Mouse (Mus musculus): ENCODE measurements around the gene Riok1.

The Riok1 gene

DNA sequence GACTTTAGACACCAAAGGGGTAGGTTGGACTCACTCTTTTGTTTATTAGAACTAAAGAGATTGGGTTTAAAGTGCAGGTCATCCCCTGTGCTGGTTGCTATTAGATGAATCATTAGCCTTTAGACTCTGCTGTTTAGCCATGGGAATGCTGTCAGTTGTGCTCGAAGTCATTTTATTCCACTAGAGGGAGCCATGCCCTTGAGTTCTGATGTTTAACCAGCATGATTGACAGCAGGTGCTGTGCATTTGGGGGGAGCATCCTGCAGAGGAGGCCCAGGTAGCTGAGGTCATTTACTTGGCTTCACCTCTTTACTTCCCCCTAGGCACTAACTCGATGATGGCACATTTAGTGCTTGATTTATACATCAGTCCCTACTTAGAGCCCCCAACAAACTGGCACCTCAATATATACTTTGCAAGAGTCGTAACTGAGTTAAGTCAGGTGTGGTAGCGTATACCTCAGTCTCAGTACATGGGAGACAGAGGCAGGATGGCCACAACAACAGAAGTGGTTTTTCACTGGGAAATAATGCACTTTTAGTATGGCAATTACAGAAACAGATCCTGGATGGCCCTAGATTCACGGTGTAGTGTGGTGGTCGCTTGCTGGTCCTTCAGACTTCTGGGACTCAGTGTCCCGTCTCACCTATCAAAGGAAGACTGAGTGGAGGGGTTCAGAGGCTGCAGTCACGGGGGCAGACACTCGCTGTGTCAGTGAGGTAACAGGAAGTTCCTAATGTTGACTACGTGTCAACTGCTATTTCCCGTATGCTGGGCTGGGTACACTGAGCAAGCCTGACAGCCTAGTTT, 28.3 kb downstream of the Riok1 start:
- peak; percentile 34 to 58 for DNase-seq

- no peak for DNase-seq
Observed at GRCm38 (mm10) chr13:38070945-38071344, 34.1 kb downstream of the Riok1 start.

DNA sequence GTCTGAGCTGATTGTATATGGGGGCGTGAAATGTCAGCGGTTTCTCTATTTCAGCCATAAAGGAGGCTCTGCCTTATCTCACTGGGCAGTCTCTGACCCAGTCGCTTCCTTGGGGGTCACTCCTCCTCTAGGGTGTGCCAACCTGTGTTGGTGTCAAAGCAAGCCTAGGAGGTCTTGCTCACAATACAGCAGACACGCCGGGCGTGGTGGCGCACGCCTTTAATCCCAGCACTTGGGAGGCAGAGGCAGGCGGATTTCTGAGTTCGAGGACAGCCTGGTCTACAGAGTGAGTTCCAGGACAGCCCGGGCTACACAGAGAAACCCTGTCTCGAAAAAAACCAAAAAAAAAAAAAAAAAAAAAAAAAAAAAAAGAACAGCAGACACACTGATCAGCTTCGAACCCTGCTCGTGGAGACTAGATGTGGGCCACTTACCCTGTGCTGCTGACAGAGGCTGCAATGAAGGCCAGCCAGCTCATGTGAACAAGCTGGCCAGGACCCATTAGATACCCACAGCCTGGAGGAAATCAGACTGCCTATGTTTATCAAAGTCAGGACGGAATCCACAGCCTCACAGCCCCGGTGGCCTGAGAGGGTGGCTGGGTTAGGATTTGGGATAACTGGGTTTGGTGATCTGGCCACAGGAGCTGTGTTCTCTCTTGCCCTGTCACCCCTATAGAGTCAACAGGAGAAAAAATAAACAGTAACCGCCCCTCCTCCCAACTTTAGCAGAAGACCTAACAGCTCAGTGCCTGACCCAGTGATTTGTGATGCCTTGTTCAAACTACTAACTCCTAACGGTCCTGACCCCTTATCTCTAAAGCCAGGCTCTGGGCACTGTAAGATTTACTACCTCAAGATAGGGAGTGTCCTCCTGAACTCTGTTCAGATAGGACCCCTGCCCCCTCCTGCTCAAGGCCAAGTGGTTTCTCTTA, 36.8 kb downstream of the Riok1 start:
- DNase-seq, result no peak

DNA sequence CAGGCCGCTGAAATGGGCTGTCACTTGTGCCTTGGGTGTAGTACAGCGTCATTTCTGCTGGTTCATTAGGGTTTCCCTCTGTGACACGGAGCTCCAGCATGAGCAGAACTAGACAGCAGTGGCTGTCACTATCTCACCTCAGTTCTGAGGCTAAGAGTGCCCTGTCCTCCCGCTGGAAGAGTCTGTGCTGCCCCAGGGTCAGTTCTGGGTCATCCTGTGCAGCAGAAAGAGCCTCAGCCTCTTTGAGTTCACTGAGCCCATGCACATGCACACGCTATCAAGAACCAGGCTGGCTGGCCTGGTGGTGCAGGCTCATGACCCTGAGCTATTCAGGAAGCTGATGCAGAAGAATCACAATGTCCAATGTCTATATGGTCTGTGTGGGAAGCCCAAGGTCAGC, 37.6 kb downstream of the Riok1 start:
- DNase-seq, result no peak

DNA sequence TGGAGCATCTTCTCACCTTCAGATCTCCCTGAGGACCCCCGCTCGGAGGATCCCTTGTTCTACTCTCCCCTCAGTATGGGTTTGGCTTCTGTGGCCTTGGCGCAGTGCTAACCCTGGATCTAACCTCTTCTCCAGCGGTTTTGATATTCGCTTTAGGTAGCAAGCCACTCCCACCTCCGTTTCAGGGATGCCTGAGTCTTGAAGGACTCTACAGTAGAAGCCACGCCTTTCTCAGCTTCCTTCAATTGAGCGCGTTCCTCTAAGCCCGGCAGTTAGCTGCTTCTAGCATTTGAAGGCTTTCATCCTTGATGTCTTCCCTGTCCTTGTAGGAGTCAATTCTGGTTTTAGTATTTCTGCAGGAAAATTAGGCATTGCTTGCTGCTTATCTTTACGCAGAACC, 40.3 kb downstream of the Riok1 start:
- DNase-seq, result peak; percentile 10 to 18

DNA sequence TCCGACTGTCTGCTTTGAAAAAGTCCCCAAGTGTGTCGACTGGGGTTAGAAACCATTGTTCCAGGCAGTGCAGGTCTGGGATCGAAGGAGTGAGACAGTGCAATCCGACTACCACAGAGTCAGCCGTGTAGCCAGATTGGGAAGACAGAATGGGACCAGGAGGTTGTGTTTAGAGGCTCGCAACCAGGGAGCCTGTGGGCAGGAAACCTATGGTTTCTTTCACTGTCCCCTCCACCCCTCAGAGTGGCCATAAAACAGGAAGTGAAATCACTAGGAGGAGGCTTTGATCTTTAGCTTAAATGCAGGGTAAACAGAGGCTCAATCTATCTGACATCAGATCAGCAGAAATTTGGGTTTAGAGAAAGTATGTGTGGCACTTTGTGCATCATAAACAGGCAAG, 42.0 kb downstream of the Riok1 start:
- no peak for DNase-seq

DNA sequence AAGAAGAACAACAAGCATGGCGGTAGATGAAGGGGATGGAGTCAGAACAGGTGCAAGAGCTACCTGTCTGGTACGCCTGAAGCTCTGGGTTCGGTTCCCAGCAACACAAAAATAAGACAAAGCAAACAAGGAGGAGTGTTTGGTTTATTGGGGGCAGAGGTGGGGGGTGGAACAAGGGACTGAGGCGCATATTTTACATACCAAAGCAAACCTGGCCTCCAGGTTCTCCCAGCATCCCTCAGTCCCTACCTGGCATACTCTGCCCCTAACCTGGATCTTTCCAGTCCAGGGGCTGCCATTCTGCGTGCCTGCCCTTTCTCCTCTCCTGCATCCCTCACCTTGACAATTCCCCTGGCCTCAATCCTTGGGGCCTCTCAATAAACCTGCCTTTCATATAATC, 42.6 kb downstream of the Riok1 start:
- no peak for DNase-seq

- no peak for DNase-seq
Observed at GRCm38 (mm10) chr13:38080014-38080413, 43.2 kb downstream of the Riok1 start.

DNA sequence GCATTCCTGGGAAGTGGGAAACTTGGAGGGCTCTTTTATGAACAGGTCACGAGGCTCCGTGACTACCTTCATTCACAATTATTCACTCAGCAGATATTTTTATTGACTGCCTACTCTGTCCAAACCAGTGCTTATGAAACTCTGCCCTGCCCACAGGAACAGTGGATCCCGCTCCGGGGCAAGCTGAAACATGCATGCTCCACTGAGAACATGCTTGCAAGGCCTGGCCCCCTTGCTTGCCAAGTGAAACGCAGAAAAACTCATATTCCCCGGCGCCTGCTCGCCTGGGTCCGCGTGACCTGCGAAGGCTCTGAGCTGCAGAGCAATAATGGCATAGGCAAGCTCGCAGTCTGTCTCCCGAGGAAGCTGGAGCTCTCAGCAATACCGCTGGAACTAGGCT, 43.9 kb downstream of the Riok1 start:
- DNase-seq, result no peak

DNA sequence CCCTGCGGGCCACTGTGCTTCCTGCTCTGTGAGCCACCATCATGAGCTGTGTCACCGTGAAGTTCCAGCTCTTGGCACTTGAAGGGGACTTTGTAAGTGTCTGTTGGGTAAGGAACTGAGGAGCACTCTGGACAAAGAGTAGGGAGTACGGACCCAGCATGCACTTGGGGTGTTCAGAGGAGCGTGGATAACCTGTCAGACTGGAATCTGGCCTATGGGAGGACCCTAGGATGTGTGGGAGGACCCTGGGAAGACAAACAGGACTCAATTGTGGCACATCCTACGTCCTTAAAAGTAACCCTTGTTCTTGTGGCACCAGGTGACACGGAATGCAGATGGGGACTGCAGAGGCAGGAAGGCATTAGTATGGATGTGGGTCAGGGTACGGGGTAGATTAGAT, 44.4 kb downstream of the Riok1 start:
- DNase-seq, result no peak

- DNase-seq, result no peak
Observed at GRCm38 (mm10) chr13:38086711-38087110, 49.9 kb downstream of the Riok1 start.

DNA sequence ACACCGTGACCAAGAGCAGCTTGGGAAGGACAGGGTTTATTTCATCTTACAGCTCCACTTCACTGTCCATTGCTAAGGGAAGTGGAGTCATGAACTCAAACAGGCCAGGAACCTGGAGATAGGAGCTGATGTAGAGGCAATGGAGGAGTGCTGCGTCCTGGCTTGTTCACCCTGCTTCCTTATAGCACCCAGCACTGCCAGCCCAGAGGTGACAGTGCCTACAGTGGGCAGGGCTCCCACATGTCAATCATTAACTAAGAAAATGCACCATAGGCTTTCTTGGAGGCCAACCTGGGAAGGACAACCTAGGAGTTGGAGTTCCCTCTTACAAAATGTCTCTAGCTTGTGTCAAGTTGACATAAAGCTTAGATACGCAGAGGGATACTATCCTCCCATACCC, 51.2 kb downstream of the Riok1 start:
- DNase-seq, result peak in 1 of 2 experiments; percentile 15

DNA sequence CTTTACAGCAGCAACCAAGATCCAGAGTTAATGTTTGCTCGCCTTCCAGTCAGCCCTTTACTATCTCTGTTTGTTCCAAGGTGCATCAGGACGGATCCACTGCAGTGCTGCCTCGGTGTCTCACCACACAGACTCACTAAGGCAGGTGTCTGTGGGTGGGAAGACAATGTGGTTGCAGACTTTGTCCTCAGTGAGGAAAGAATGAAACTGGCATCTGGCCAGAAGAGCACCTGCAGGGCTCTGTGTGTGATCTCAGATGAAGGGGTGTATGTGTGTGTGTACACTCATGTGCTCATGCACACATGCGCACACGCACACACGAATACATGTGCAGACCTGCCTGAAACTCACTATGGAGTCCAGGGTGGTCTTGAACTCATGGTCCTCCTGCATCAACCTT, 52.7 kb downstream of the Riok1 start:
- DNase-seq, result no peak

DNA sequence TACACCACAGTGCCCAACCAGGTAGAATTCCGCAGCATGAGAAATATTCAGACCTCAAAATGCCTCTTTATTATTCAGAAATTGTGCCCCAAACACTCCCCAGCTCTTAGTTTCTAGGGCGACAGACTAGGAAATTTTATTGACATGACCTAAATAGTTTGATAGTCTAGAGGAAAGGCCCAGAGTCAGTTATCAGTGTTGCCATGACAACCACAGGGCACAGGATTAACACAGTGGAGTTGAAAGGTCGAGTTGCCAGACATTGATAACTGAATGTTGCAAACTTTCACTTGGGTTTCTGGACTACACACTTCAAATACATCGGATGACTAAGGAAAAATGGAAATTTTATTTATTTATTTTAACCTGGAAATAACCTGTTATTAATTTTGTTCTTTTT, 53.1 kb downstream of the Riok1 start:
- DNase-seq, result no peak

- DNase-seq, result no peak
Observed at GRCm38 (mm10) chr13:38096207-38096606, 59.4 kb downstream of the Riok1 start.

DNA sequence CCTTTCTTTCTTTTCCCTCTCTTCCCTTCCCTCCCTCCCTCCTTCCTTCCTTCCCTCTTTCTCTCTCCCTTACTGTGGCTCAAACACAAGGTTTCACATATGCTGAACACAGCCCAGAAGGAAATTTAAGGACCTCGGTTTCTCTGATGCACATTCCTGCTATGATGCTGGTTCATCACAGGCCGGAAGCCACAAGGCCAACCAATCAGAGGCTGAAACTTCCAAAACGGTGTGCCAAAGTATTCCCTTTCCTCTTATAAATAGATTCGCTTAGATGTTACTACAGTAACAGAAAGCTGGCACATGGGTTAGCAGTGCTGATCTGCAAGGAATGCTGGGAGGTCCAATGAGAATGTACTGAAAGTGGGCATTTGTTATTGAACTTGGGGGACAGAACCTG, 66.6 kb downstream of the Riok1 start:
- DNase-seq, result no peak

DNA sequence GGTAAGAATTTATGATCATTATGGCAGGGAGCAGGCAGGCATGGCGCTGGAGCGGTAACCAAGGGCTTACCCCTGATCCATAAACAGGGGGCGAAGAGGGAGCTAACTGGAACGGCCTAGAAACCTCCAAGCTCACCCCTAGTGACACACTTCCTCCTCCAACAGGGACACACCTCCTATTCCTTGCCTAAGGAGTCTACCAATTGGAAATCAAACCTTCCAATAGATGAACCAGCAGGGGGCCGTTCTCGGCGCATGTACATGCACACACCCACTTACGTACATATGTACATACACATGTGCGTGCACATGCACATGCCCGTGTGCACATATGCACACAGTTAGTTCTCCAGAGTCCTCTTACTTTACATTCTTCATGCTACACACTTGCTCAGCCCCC, 67.7 kb downstream of the Riok1 start:
- no peak for DNase-seq

- no peak for DNase-seq
Observed at GRCm38 (mm10) chr13:38109081-38109480, 72.3 kb downstream of the Riok1 start.
